ENCODE assay signal across 17 mouse cellular contexts in the genomic region with DNA sequence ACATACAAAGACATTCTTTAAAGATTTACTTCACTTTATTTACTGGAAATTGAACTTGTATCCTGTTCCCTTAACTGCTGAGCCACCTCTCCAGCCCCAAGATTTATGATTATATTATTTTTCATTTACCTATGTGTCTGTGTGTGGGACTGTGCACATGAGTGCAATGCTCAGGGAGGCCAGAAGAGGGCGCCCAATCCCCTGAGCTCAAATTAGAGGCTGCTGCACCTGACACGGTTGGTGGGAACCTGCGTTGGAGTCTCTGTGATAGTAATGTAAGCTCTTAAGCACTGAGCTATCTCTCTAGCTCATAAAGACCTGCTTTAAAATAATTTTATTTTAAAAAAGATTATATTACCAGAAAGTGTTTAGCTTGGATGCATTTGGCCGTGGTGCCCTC.
DNase-seq lines count a peak whose midpoint lies in the region; TF ChIP-seq lines count a peak whose summit lies in the region.
"Had no signal": no experiment of that assay in that cellular context is flagged by ENCODE, and none has a peak within 500 bp of the region (broad histone marks: within the 10 kb centered on the region; RNA-seq: fewer than 3 reads in every experiment).

No protein-coding gene starts in this region.

- WGBS in heart, adult 2 months: 82% methylated on average over 4 of the region's 4 CpGs
- 76% methylated on average over 4 of the region's 4 CpGs for WGBS in heart, embryonic 10.5 days
- 84% methylated on average over 4 of the region's 4 CpGs for WGBS in lung, adult 2 months

- H3K9me3 ChIP-seq in heart, embryonic 10.5 days: no peaks in the 10 kb centered on the region
- no peaks in the 10 kb centered on the region for H3K9me3 ChIP-seq in CH12.LX (replicated peaks; ENCODE audit: low read length)
- H3K9me3 ChIP-seq: limb, embryonic 13.5 days; neural tube, embryonic 13.5 days had no signal

- DNase-seq in heart, adult 2 months: no peak
- DNase-seq in heart, embryonic 10.5 days (ENCODE audit: low spot score): no peak
- no peak for DNase-seq in lung, adult 2 months
- DNase-seq in lung, postnatal 14 days: no peak
- DNase-seq in CH12.LX (ENCODE audit: extremely low read depth) (peak; percentile 2), R1 (ENCODE audit: low read depth, low spot score) (peak; percentile 40)
- no peak for DNase-seq in layer of hippocampus, adult 9-11 months
- DNase-seq in adrenal gland, postnatal 10 days: no peak
- DNase-seq: adrenal gland, postnatal 36 days; cerebellum, adult 11-12 months; heart, postnatal 4 days; lung, postnatal 4 days; retina, postnatal 1 day; spleen, adult 18-20 months had no signal

- no peaks in the 10 kb centered on the region for H3K4me1 ChIP-seq in heart, adult 2 months (ENCODE audit: control insufficient read depth, insufficient read depth, low read length)
- H3K4me1 ChIP-seq in heart, embryonic 10.5 days: no peaks in the 10 kb centered on the region
- H3K4me1 ChIP-seq in lung, adult 2 months (ENCODE audit: control insufficient read depth, insufficient read depth, low read length): no peaks in the 10 kb centered on the region
- no peaks in the 10 kb centered on the region for H3K4me1 ChIP-seq in CH12.LX (ENCODE audit: control insufficient read depth in 1 of 2, insufficient read depth in 2 of 2)
- H3K4me1 ChIP-seq: neural tube, embryonic 13.5 days had no signal

- in situ Hi-C loops in CH12.LX (cut with MboI; ENCODE audit: low pct_ligation_motif_present, low pct_unique_long_range_greater_than_20kb, low sequenced_read_pairs): no loop called here

- intact Hi-C loops in heart, adult 2 months (cut with DNase I): no loop called here

- no peak overlapping the region for H3K9ac ChIP-seq in heart, adult 2 months (ENCODE audit: low read depth, low read length)
- no peak overlapping the region for H3K9ac ChIP-seq in CH12.LX (ENCODE audit: insufficient read depth, low read depth)
- H3K9ac ChIP-seq: limb, embryonic 13.5 days; neural tube, embryonic 13.5 days had no signal

- no peaks in the 10 kb centered on the region for H3K36me3 ChIP-seq in heart, adult 2 months (ENCODE audit: control insufficient read depth, insufficient read depth, low read length)
- no peaks in the 10 kb centered on the region for H3K36me3 ChIP-seq in heart, embryonic 10.5 days
- H3K36me3 ChIP-seq in CH12.LX (replicated peaks in 1 of 2; ENCODE audit: control insufficient read depth in 1 of 2, insufficient read depth in 1 of 2, low read length in 1 of 2): no peaks in the 10 kb centered on the region
- H3K36me3 ChIP-seq: limb, embryonic 13.5 days; neural tube, embryonic 13.5 days had no signal

- H3K27ac ChIP-seq in heart, adult 2 months: no peak overlapping the region
- H3K27ac ChIP-seq in heart, embryonic 10.5 days: no peak overlapping the region
- no peak overlapping the region for H3K27ac ChIP-seq in CH12.LX (ENCODE audit: insufficient read depth, low read depth)
- H3K27ac ChIP-seq: limb, embryonic 13.5 days; neural tube, embryonic 13.5 days had no signal

- no peak for TF ChIP-seq POLR2A in heart, adult 2 months (IDR thresholded peaks at IDR 0.05; ENCODE audit: insufficient read depth, low read depth, low read length)
- TF ChIP-seq POLR2A in lung, adult 2 months (IDR thresholded peaks at IDR 0.05; ENCODE audit: borderline replicate concordance, extremely low read depth, low read depth, low read length): no peak
- TF ChIP-seq POLR2A in CH12.LX (IDR thresholded peaks at IDR 0.05; ENCODE audit: low read depth, low read length): no peak

- no peak overlapping the region for H3K4me3 ChIP-seq in heart, adult 2 months
- H3K4me3 ChIP-seq in heart, embryonic 10.5 days: no peak overlapping the region
- H3K4me3 ChIP-seq in lung, adult 2 months (replicated peaks; ENCODE audit: extremely low read depth, low read depth, low read length): no peak overlapping the region
- H3K4me3 ChIP-seq in CH12.LX (replicated peaks in 1 of 3; ENCODE audit: low read depth in 2 of 3, low read length in 2 of 3, poor library complexity in 1 of 3): no peak overlapping the region
- H3K4me3 ChIP-seq: limb, embryonic 13.5 days; neural tube, embryonic 13.5 days had no signal

- no peaks in the 10 kb centered on the region for H3K27me3 ChIP-seq in heart, adult 2 months (ENCODE audit: control insufficient read depth, insufficient read depth, low read length)
- H3K27me3 ChIP-seq in heart, embryonic 10.5 days (ENCODE audit: insufficient read depth, poor library complexity, severe bottlenecking): no peaks in the 10 kb centered on the region
- H3K27me3 ChIP-seq in CH12.LX (replicated peaks): no peaks in the 10 kb centered on the region
- H3K27me3 ChIP-seq: neural tube, embryonic 13.5 days had no signal

- no peaks in the 10 kb centered on the region for H3K79me2 ChIP-seq in heart, adult 2 months (replicated peaks; ENCODE audit: control insufficient read depth, insufficient read depth, low read length)
- H3K79me2 ChIP-seq in CH12.LX (replicated peaks; ENCODE audit: control insufficient read depth, extremely low read depth, insufficient read depth, poor library complexity, severe bottlenecking): no peaks in the 10 kb centered on the region

- dilution Hi-C loops in CH12.LX (cut with MboI; ENCODE audit: extremely low pct_ligation_motif_present, extremely low pct_unique_long_range_greater_than_20kb, low sequenced_read_pairs): no loop called here

- H3K4me2 ChIP-seq in CH12.LX (ENCODE audit: insufficient read depth, low read depth, poor library complexity, severe bottlenecking): no peak overlapping the region
- H3K4me2 ChIP-seq: heart, embryonic 11.5 days; limb, embryonic 13.5 days; neural tube, embryonic 13.5 days had no signal

- TF ChIP-seq RAD21 in CH12.LX (IDR thresholded peaks at IDR 0.05; ENCODE audit: low read depth, low read length): no peak

- TF ChIP-seq CTCF in heart, adult 2 months (IDR thresholded peaks at IDR 0.05): peak; percentile 30
- 0 out of 2 replicates have a peak, but pooled peaks have one; percentile 20 for TF ChIP-seq CTCF in lung, adult 2 months (IDR thresholded peaks at IDR 0.05; ENCODE audit: insufficient read depth, low read length)
- no peak for TF ChIP-seq CTCF in CH12.LX (conservative IDR thresholded peaks at IDR 0.05 in 1 of 2, IDR thresholded peaks at IDR 0.05 in 1 of 2; ENCODE audit: low read depth in 2 of 2, low read length in 2 of 2)

- no peak for TF ChIP-seq EP300 in heart, adult 2 months (IDR thresholded peaks at IDR 0.05; ENCODE audit: insufficient read depth, low read depth, low read length)
- TF ChIP-seq EP300 in CH12.LX (IDR thresholded peaks at IDR 0.05; ENCODE audit: low read length): no peak

TF ChIP-seq in CH12.LX, 34 proteins besides CTCF, POLR2A, EP300 and RAD21:
- TF ChIP-seq SIN3A (IDR thresholded peaks at IDR 0.05; ENCODE audit: low read length) (no peak), KAT2A (IDR thresholded peaks at IDR 0.05; ENCODE audit: insufficient replicate concordance, low read length) (no peak), JUN (IDR thresholded peaks at IDR 0.05; ENCODE audit: insufficient read depth, low read depth, low read length) (no peak), MXI1 (IDR thresholded peaks at IDR 0.05; ENCODE audit: low read depth, low read length) (no peak), IRF4 (IDR thresholded peaks at IDR 0.05; ENCODE audit: low read depth, low read length) (no peak), USF1 (IDR thresholded peaks at IDR 0.05; ENCODE audit: low read depth, low read length) (no peak), UBTF (IDR thresholded peaks at IDR 0.05; ENCODE audit: low read depth, low read length) (no peak), ZC3H11A (IDR thresholded peaks at IDR 0.05; ENCODE audit: low read depth, low read length) (no peak), MAFK (IDR thresholded peaks at IDR 0.05; ENCODE audit: insufficient replicate concordance, low read length) (no peak), TCF12 (IDR thresholded peaks at IDR 0.05; ENCODE audit: low read depth, low read length) (no peak), ZNF384 (IDR thresholded peaks at IDR 0.05; ENCODE audit: low read depth, low read length) (no peak), E2F4 (IDR thresholded peaks at IDR 0.05; ENCODE audit: insufficient replicate concordance, low read depth, low read length) (no peak), ETS1 (conservative IDR thresholded peaks at IDR 0.05; ENCODE audit: low read depth, low read length) (no peak)

Comparison
In these comparisons a context has a peak if more than half of its experiments do, and no peak if none do; other contexts are left out.
1. DNase-seq: peak in CH12.LX (single experiment) and R1 (single experiment); none in heart, adult 2 months (0 of 2), heart, embryonic 10.5 days (single experiment), lung, adult 2 months (single experiment), lung, postnatal 14 days (single experiment), layer of hippocampus, adult 9-11 months (single experiment) and adrenal gland, postnatal 10 days (single experiment).
2. CTCF ChIP-seq: peak in heart, adult 2 months (single experiment) and lung, adult 2 months (single experiment); none in CH12.LX (0 of 2).